Mouse (Mus musculus) cerebellum, adult (tissue): ENCODE results near the gene Bend7.

Source experiments
- ATAC-seq: cut with Nextera tagmentation; 2 replicates; pipeline ENCODE4 v1.9.2; 2017; ENCODE audit warnings: mild to moderate bottlenecking, moderate library complexity, mixed read lengths; ENCODE audit not compliant: insufficient number of reproducible peaks, low FRiP score, low TSS enrichment

The Bend7 gene

DNA sequence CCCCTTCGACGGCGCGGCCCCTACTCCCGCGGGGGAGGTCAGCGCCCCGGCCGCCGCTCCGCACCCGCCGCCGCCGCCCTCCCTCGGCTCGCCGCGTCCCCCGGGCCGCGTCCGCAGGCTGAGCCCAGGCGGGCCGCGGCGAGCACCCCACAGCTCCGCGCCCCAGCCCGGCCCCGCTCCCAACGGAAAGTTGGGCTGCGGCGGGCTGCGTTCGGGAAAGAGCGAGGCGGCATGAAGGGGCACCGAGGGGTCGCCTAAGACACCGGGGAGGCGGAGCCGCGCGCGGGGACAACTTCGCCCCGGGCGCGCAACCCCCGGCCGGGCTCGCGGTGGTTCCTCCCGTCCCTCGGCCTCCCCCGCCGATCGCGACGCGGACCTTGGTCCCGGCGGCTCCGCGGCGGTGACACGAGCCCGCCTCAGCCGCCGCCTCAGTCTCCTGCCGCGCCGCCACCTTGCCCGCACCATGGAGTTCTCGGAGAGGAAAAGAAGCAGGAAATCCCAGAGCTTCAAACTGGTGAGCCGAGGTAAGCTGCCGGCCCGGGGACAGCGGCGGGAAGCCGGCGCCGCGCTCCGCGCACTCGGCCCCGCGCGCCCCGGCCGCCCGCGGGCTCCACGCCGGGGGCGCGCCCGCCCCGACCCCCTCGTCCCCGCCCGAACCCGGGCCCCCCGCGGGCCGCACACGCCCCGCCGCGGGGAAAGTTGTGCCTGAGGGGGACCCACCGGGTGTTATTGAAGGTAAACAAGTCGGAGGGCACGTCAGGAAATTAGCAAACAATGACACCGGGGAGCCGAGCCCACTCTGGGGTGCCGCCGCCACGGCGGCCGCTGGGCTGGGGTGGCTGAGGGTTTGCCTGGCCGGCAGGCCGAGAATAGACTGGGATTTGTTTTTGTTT, at the start of gene Bend7:
Bend7 (plus strand) TSS at position 63 of the 893 bp plus-strand sequence.
- ATAC-seq = peak; percentile 47; the same call in 1 of the 2 replicates

DNA sequence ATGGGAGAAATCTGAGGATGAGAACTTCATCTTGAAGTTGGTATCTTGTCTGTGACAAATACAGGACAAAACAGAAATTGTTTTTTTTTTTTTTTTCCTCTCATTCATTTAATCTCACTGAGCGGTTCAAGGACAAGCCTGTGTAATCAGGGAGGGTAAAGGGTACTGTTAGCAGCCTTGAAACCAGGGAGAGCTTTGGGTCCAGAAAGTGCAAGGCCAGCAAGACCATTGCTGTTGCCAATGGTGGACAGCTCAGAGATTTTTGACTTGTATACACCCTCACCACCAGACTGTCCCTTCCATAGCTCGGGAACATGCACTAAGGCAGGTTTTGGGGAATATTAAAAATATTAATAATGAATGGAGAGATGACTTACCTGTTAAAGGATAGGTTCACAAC, 49.0 kb upstream of the Bend7 start:
- no peak for ATAC-seq

- no peak for ATAC-seq
These were observed 47.9 kb upstream of the Bend7 start for GRCm38 (mm10) chr2:4669701-4670100.

- ATAC-seq = no peak
These were observed 46.0 kb upstream of the Bend7 start for GRCm38 (mm10) chr2:4671636-4672035.

GRCm38 (mm10) chr2:4679886-4680285, 37.7 kb upstream of the Bend7 start:
- no peak for ATAC-seq

GRCm38 (mm10) chr2:4711262-4711661, 6.4 kb upstream of the Bend7 start:
- no peak for ATAC-seq

GRCm38 (mm10) chr2:4717081-4717768, 406 bp upstream of the Bend7 start:
- peak; percentile 36; the same call in 1 of the 2 replicates for ATAC-seq

- ATAC-seq = no peak
These were observed 5.5 kb downstream of the Bend7 start for GRCm38 (mm10) chr2:4723088-4723487.

DNA sequence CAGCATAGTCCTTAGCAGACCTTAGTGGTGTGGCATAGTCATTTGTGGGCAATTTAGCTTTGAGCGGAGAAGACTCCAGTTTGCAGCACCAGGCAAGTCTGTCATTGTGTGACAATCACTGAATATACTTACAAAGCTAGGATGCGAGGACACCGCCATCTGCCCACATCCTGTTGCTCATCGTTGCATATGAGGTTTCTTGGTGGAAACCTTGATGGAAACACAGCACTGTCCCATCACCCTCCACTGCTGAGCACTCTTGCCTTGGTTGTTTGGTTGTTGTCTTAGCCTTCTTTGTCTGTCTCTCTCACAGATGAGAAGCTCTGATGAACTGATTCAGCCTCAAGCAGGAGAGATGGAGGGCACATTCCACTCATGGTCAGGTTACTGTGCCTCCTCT, 12.5 kb downstream of the Bend7 start:
- ATAC-seq = no peak

- no peak for ATAC-seq
These were observed 16.3 kb downstream of the Bend7 start for GRCm38 (mm10) chr2:4733971-4734370.

- ATAC-seq = no peak
These were observed 18.6 kb downstream of the Bend7 start for GRCm38 (mm10) chr2:4736095-4736797.

- no peak for ATAC-seq
These were observed 19.1 kb downstream of the Bend7 start for GRCm38 (mm10) chr2:4736798-4737155.

DNA sequence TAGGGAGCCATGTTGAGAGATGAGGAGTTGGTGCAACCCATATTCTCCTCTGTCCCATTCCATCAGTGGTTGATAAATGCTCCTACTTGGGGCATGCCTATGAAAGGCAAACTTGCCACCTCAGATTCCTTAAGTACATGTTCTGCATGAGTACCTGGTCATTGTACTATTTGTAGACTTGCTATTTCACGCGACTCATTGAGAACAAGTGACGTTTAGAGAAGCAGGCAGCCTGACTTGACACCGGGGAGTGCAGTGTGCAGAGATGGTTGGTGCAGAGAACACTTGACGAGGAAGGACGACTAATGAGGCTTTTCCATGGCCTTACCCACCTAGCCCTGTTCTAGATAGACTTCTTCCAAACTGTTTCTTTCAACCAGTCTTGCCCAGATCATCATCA, 34.3 kb downstream of the Bend7 start:
- ATAC-seq = no peak

DNA sequence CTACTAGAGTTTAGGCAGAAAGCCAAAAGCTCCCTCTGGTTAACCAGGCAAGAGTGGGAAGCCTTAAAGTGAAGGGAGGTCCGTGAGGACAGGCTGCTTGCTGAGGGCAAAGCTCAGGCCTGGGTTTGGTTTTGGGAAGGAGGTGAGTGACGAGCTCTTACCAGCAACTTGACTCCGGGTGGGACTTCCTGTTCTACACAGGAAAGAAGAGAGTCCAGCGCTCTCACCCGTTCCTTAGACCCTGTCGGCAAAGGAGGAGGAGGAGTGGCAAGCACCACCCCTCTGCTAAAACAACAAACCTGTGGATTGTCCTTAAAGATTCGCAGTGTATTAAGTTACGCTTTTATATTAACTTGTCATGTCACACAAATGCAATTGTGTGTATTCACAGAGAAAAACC, 38.1 kb downstream of the Bend7 start:
- ATAC-seq = no peak

- no peak for ATAC-seq
These were observed 39.6 kb downstream of the Bend7 start for GRCm38 (mm10) chr2:4757218-4757617.

- ATAC-seq = no peak
These were observed 43.1 kb downstream of the Bend7 start for GRCm38 (mm10) chr2:4760741-4761140.

DNA sequence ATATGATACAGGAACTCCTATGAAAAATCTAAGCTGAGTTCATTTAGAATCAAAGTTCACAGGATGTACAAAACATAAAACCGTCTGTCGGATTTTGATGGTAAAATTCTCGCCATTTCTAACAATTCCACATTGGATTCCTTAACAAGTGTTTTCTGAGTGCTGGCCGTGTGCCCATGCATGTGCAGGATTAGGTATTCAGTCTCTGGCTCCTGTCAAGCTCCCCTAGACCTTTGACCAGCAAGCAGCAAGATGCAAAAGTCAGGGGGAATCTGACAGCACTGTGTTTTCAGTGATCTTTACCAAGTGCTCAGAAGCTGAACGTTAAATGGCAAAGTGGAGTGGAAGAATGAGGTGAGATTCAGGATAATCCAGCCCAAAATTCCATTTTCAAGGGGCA, 44.3 kb downstream of the Bend7 start:
- no peak for ATAC-seq

GRCm38 (mm10) chr2:4764071-4764470, 46.4 kb downstream of the Bend7 start:
- no peak for ATAC-seq

- no peak for ATAC-seq
These were observed 52.7 kb downstream of the Bend7 start for GRCm38 (mm10) chr2:4770376-4770775.

DNA sequence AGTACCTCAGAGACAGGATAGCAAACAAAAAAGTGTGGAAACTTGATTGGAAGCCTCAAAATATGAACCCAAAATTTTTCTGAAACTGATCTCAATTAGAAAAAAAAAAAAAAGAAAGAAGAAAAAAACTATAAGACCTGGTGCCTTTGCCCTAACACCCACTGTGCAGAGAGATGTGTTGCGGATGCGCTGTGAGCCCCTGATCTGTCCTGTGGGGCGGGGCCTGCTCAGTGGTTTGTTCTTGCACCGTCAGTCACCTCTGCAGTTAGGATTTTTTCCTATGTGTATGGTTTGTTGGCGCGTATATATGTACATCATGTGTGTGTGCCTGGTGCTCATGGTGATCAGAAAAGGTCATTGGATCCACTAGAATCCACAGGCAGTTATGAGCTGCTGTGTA, 56.3 kb downstream of the Bend7 start:
- no peak for ATAC-seq

GRCm38 (mm10) chr2:4777291-4777690, 59.7 kb downstream of the Bend7 start:
- no peak for ATAC-seq
